ENCODE assay signal across 34 mouse cellular contexts in the genomic region with DNA sequence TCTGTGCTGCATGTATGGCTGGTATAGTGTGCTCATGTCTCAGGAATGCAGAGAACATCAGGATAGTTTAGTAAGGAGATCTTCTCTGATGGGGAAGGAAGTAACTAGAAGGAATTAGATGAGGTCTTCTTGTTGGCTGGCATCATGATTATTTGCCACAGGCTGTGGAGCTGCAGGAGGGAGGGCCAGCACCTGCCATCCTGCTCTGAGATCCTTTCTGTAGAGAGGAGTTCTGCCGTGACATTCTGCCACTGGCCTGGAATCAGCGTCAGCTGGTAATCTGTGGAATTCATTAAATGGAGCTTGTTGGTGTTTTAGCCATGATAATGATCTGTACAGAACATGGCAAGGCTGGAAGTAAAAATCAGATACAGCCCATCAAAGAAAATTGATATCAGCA. TPM values are rescaled to one million over a fixed set of nuclear protein-coding genes. Genes with fewer than 3 reads are reported as not detected.
DNase-seq lines count a peak whose midpoint lies in the region; ATAC-seq and TF ChIP-seq lines count a peak whose summit lies in the region.
"Had no signal": no experiment of that assay in that cellular context is flagged by ENCODE, and none has a peak within 500 bp of the region (broad histone marks: within the 10 kb centered on the region; RNA-seq: fewer than 3 reads in every experiment).

No protein-coding gene starts in this region.

- intact Hi-C loops in heart, adult 2 months (cut with DNase I), result no loop called here

- no peaks in the 10 kb centered on the region for H3K27me3 ChIP-seq in midbrain, embryonic 11.5 days (ENCODE audit: control insufficient read depth, insufficient read depth, low read length)
- H3K27me3 ChIP-seq in midbrain, postnatal 0 days (ENCODE audit: insufficient read depth, low read length), result no peaks in the 10 kb centered on the region
- no peaks in the 10 kb centered on the region for H3K27me3 ChIP-seq in heart, adult 2 months (ENCODE audit: control insufficient read depth, insufficient read depth, low read length)
- H3K27me3 ChIP-seq: embryonic facial prominence, embryonic 13.5 days; forebrain, embryonic 15.5 days; hindbrain, embryonic 12.5 days; midbrain, embryonic 15.5 days; Patski had no signal

- no peak overlapping the region for H3K9ac ChIP-seq in midbrain, embryonic 11.5 days (ENCODE audit: low read length)
- H3K9ac ChIP-seq in midbrain, postnatal 0 days (replicated peaks; ENCODE audit: low read length, poor library complexity, severe bottlenecking), result no peak overlapping the region
- no peak overlapping the region for H3K9ac ChIP-seq in heart, adult 2 months (ENCODE audit: low read depth, low read length)
- H3K9ac ChIP-seq: embryonic facial prominence, embryonic 13.5 days; forebrain, embryonic 15.5 days; hindbrain, embryonic 12.5 days; liver, embryonic 14.5 days; midbrain, embryonic 15.5 days had no signal

- no peak overlapping the region for H3K4me2 ChIP-seq in midbrain, embryonic 11.5 days
- H3K4me2 ChIP-seq in midbrain, postnatal 0 days (ENCODE audit: low read depth, low read length, poor library complexity, severe bottlenecking), result no peak overlapping the region
- H3K4me2 ChIP-seq: embryonic facial prominence, embryonic 13.5 days; forebrain, embryonic 15.5 days; heart, embryonic 11.5 days; hindbrain, embryonic 12.5 days; midbrain, embryonic 15.5 days had no signal

- no peaks in the 10 kb centered on the region for H3K79me2 ChIP-seq in heart, adult 2 months (replicated peaks; ENCODE audit: control insufficient read depth, insufficient read depth, low read length)

- peaks cover 7% of the 10 kb centered on the region; the same call in 1 of the 2 replicates for H3K36me3 ChIP-seq in midbrain, embryonic 11.5 days (ENCODE audit: control insufficient read depth, insufficient read depth, low read length)
- peaks cover 63% of the 10 kb centered on the region for H3K36me3 ChIP-seq in midbrain, postnatal 0 days (ENCODE audit: insufficient read depth, low read length)
- 0 out of 2 replicates have a peak, but pooled peaks cover 3% of the 10 kb centered on the region for H3K36me3 ChIP-seq in heart, adult 2 months (ENCODE audit: control insufficient read depth, insufficient read depth, low read length)

- H3K9me3 ChIP-seq in midbrain, embryonic 11.5 days (ENCODE audit: control insufficient read depth, low read length), result no peaks in the 10 kb centered on the region
- H3K9me3 ChIP-seq in midbrain, postnatal 0 days (ENCODE audit: low read length), result no peaks in the 10 kb centered on the region
- H3K9me3 ChIP-seq: embryonic facial prominence, embryonic 13.5 days; forebrain, embryonic 10.5 days; forebrain, embryonic 15.5 days; hindbrain, embryonic 12.5 days; midbrain, embryonic 15.5 days had no signal

- no peak for ATAC-seq in midbrain, embryonic 11.5 days (ENCODE audit: low FRiP score)
- no peak for ATAC-seq in midbrain, postnatal 0 days (ENCODE audit: low FRiP score)
- no peak for ATAC-seq in activated CD4-positive, CD25-positive, alpha-beta regulatory T cell, adult 4 months
- ATAC-seq: forebrain, embryonic 15.5 days; intestine, postnatal 0 days; midbrain, embryonic 15.5 days; Patski had no signal

- no peak for TF ChIP-seq CTCF in midbrain, postnatal 0 days (IDR thresholded peaks at IDR 0.05)
- no peak for TF ChIP-seq CTCF in heart, adult 2 months (IDR thresholded peaks at IDR 0.05)

- H3K4me3 ChIP-seq in midbrain, embryonic 11.5 days (ENCODE audit: low read depth, low read length), result no peak overlapping the region
- no peak overlapping the region for H3K4me3 ChIP-seq in midbrain, postnatal 0 days (ENCODE audit: low read depth, low read length)
- H3K4me3 ChIP-seq in heart, adult 2 months, result no peak overlapping the region
- H3K4me3 ChIP-seq: embryonic facial prominence, embryonic 13.5 days; forebrain, embryonic 10.5 days; forebrain, embryonic 15.5 days; hindbrain, embryonic 12.5 days; midbrain, embryonic 15.5 days; myocyte had no signal

- peak; percentile 41 for DNase-seq in midbrain, embryonic 11.5 days (ENCODE audit: low spot score, missing footprints)
- no peak for DNase-seq in midbrain, postnatal 0 days (ENCODE audit: low spot score)
- DNase-seq in cerebellum, adult 11-12 months, result peak; percentile 82
- DNase-seq in cerebellum, adult 9-11 months, result peak; percentile 83
- no peak for DNase-seq in heart, adult 2 months
- no peak for DNase-seq in right cerebral cortex, postnatal 10 days (ENCODE audit: low spot score in 2 of 2)
- DNase-seq: adrenal gland, postnatal 36 days; gastrocnemius, postnatal 25 days; heart, adult 11 months; heart, postnatal 36 days; kidney, adult 9 months; kidney, postnatal 10 days; layer of hippocampus, postnatal 36 days; liver; lung, adult 2 months; lung, postnatal 10 days; right cerebral cortex, postnatal 14 days; thymus, postnatal 36 days had no signal

- 89% methylated on average over 2 of the region's 2 CpGs for WGBS in midbrain, embryonic 11.5 days
- WGBS in midbrain, postnatal 0 days, result 82% methylated on average over 2 of the region's 2 CpGs
- 78% methylated on average over 2 of the region's 2 CpGs for WGBS in heart, adult 2 months

- no peak overlapping the region for H3K27ac ChIP-seq in midbrain, embryonic 11.5 days (ENCODE audit: low read depth, low read length)
- H3K27ac ChIP-seq in midbrain, postnatal 0 days (ENCODE audit: low read depth, low read length), result no peak overlapping the region
- H3K27ac ChIP-seq in heart, adult 2 months, result no peak overlapping the region
- H3K27ac ChIP-seq: embryonic facial prominence, embryonic 13.5 days; forebrain, embryonic 10.5 days; forebrain, embryonic 15.5 days; hindbrain, embryonic 12.5 days; liver, embryonic 14.5 days; macrophage; midbrain, embryonic 15.5 days had no signal

- TF ChIP-seq EP300 in heart, adult 2 months (IDR thresholded peaks at IDR 0.05; ENCODE audit: insufficient read depth, low read depth, low read length), result no peak

- H3K4me1 ChIP-seq in midbrain, embryonic 11.5 days (ENCODE audit: control insufficient read depth, insufficient read depth, low read length), result no peaks in the 10 kb centered on the region
- no peaks in the 10 kb centered on the region for H3K4me1 ChIP-seq in midbrain, postnatal 0 days (ENCODE audit: insufficient read depth, low read length)
- H3K4me1 ChIP-seq in heart, adult 2 months (ENCODE audit: control insufficient read depth, insufficient read depth, low read length), result peaks cover 1% of the 10 kb centered on the region; the same call in 1 of the 2 replicates
- H3K4me1 ChIP-seq: embryonic facial prominence, embryonic 13.5 days; forebrain, embryonic 10.5 days; forebrain, embryonic 15.5 days; hindbrain, embryonic 12.5 days; midbrain, embryonic 15.5 days had no signal

- no peak for TF ChIP-seq POLR2A in heart, adult 2 months (IDR thresholded peaks at IDR 0.05; ENCODE audit: insufficient read depth, low read depth, low read length)

RNA-seq across cellular contexts. Expression of gene Adrm1, which starts 25.2 kb away (rescaled TPM):
- 170 and 171 TPM in 2 replicates for polyA plus RNA-seq in midbrain, embryonic 11.5 days (2014; fragmentation: Nextera tagmentation; extraction: Ambion mirVana)
- 98.2 and 105 TPM in 2 replicates for total RNA-seq in midbrain, postnatal 0 days (2014; rRNA removed)
- polyA plus RNA-seq in midbrain, postnatal 0 days (2015; fragmentation: Nextera tagmentation; extraction: Ambion mirVana), result 222 and 224 TPM in 2 replicates
- total RNA-seq in heart, adult 2 months (2021), result 10 to 100 TPM; 79.2 to 89.0 TPM
- 56.6 and 76.0 TPM in 2 replicates for polyA plus RNA-seq in heart, adult 2 months (2012; rRNA removed)
- polyA plus RNA-seq in activated CD4-positive, CD25-positive, alpha-beta regulatory T cell, adult 4 months (2017; shearing (Covaris generic)), result 100 to 1,000 TPM in 1 of 2 experiments, 10 to 100 TPM in 1; 87.7 to 113 TPM

RNA-seq across cellular contexts. Expression of gene Osbpl2, which starts 27.0 kb away (rescaled TPM):
- polyA plus RNA-seq in midbrain, embryonic 11.5 days (2014; fragmentation: Nextera tagmentation; extraction: Ambion mirVana), result 43.3 and 46.3 TPM in 2 replicates
- 52.6 and 67.5 TPM in 2 replicates for total RNA-seq in midbrain, postnatal 0 days (2014; rRNA removed)
- 64.9 and 70.3 TPM in 2 replicates for polyA plus RNA-seq in midbrain, postnatal 0 days (2015; fragmentation: Nextera tagmentation; extraction: Ambion mirVana)
- total RNA-seq in heart, adult 2 months (2021), result 10 to 100 TPM; 31.8 to 36.4 TPM
- polyA plus RNA-seq in heart, adult 2 months (2012; rRNA removed), result 27.6 and 38.5 TPM in 2 replicates
- 10 to 100 TPM; 19.3 to 21.4 TPM for polyA plus RNA-seq in activated CD4-positive, CD25-positive, alpha-beta regulatory T cell, adult 4 months (2017; shearing (Covaris generic))

RNA-seq across cellular contexts. Expression of gene Hrh3, which starts 41.8 kb away (rescaled TPM):
- polyA plus RNA-seq in midbrain, embryonic 11.5 days (2014; fragmentation: Nextera tagmentation; extraction: Ambion mirVana), result 3.0 and 3.2 TPM in 2 replicates
- total RNA-seq in midbrain, postnatal 0 days (2014; rRNA removed), result 6.2 and 9.3 TPM in 2 replicates
- 4.9 and 6.2 TPM in 2 replicates for polyA plus RNA-seq in midbrain, postnatal 0 days (2015; fragmentation: Nextera tagmentation; extraction: Ambion mirVana)
- under 1 TPM in 1 of 2 experiments, not detected in 1; 0.21 TPM for total RNA-seq in heart, adult 2 months (2021)
- polyA plus RNA-seq in heart, adult 2 months (2012; rRNA removed), result 0.06 TPM in 1 of 2 replicates, not detected in the other
- polyA plus RNA-seq in activated CD4-positive, CD25-positive, alpha-beta regulatory T cell, adult 4 months (2017; shearing (Covaris generic)), result not detected
- total RNA-seq: common myeloid progenitor, adult 5-6 weeks; gastrocnemius, adult 18-20 months; gastrocnemius, postnatal 25 days; MEL had no signal
- polyA plus RNA-seq: heart, embryonic 11.5 days; intestine, postnatal 0 days; liver, embryonic 14.5 days; macrophage; stomach, embryonic 14.5 days had no signal

Comparison
In these comparisons a context has a peak if more than half of its experiments do, and no peak if none do; other contexts are left out.
1. DNase-seq: peak in midbrain, embryonic 11.5 days (single experiment), cerebellum, adult 11-12 months (single experiment) and cerebellum, adult 9-11 months (single experiment); none in midbrain, postnatal 0 days (single experiment), heart, adult 2 months (0 of 2) and right cerebral cortex, postnatal 10 days (0 of 2).